Mouse (Mus musculus) forebrain, postnatal 0 days (tissue): ENCODE measurements around the gene Ccdc106. TPM values are rescaled to one million over a fixed set of nuclear protein-coding genes. Genes with fewer than 3 reads are reported as not detected.

Source experiments
- ATAC-seq: fragments of 200-750 bp; cut with Nextera tagmentation; 2 replicates; pipeline ENCODE4 v1.8.0; 2017; ENCODE audit warnings: mild to moderate bottlenecking, moderate library complexity
- DNase-seq: peaks from one replicate; pipeline ENCODE4 v3.0.0-alpha.2; 2015
- H3K27ac ChIP-seq: fragments of 300-500 bp; sonication (generic); 2 replicates; pipeline ENCODE4 v1.5.1; 2014; ENCODE audit warnings: low read depth, mild to moderate bottlenecking, antibody characterized with exemption, low read length, moderate library complexity, mixed read lengths
- H3K27me3 ChIP-seq: fragments of 300-500 bp; sonication (generic); 2 replicates; pipeline ENCODE4 v1.6.1; 2014; ENCODE audit warnings: mild to moderate bottlenecking, low read length, mixed read lengths; ENCODE audit not compliant: insufficient read depth
- H3K36me3 ChIP-seq: fragments of 300-500 bp; sonication (generic); 2 replicates; pipeline ENCODE4 v1.6.1; 2014; ENCODE audit warnings: mild to moderate bottlenecking, moderate library complexity; ENCODE audit not compliant: insufficient read depth
- H3K4me1 ChIP-seq: fragments of 300-500 bp; sonication (generic); 2 replicates; pipeline ENCODE4 v1.6.1; 2014; ENCODE audit warnings: antibody characterized with exemption; ENCODE audit not compliant: insufficient read depth
- H3K4me2 ChIP-seq: fragments of 300-500 bp; sonication (generic); 2 replicates; pipeline ENCODE4 v1.6.1; 2014; ENCODE audit warnings: low read depth, mild to moderate bottlenecking, moderate library complexity
- H3K4me3 ChIP-seq: fragments of 300-500 bp; sonication (generic); 2 replicates; pipeline ENCODE4 v1.5.1; 2014; ENCODE audit warnings: low read depth, low read length, mixed read lengths
- H3K9ac ChIP-seq: fragments of 300-500 bp; sonication (generic); 2 replicates; pipeline ENCODE4 v1.6.1; 2014; ENCODE audit warnings: mild to moderate bottlenecking
- H3K9me3 ChIP-seq: fragments of 300-500 bp; sonication (generic); 2 replicates; pipeline ENCODE4 v1.6.1; 2016; ENCODE audit warnings: low read length
- CTCF ChIP-seq: sonication (generic); IDR thresholded peaks from 2 replicates; pipeline ENCODE4 v1.5.1; 2016; ENCODE audit warnings: antibody characterized with exemption, control low read depth, low read depth
- WGBS: fragments of 180-500 bp; shearing (Covaris S2); extraction: QIAGEN DNeasy Blood & Tissue Kit; methylation state at CpG from one replicate; pipeline ENCODE4 v1.1.7; 2014; 5-methylcytosine and 5-hydroxymethylcytosine counted together
- polyA plus RNA-seq: library from polyadenylated mRNA; unstranded; fragments of >200 nt; fragmentation: Nextera tagmentation; extraction: Ambion mirVana; gene quantifications from 2 replicates; pipeline ENCODE4 v1.2.1, GENCODE M21; 2015
- total RNA-seq: library from RNA; depleted of rRNA; stranded (reverse); fragments of >200 nt; gene quantifications from 2 replicates; pipeline ENCODE4 v1.2.3, GENCODE M21; 2014

Ccdc106 gene
- total and polyA plus RNA-seq, 2 experiments from 2014 or later, result 70.7 to 79.8 TPM

DNA sequence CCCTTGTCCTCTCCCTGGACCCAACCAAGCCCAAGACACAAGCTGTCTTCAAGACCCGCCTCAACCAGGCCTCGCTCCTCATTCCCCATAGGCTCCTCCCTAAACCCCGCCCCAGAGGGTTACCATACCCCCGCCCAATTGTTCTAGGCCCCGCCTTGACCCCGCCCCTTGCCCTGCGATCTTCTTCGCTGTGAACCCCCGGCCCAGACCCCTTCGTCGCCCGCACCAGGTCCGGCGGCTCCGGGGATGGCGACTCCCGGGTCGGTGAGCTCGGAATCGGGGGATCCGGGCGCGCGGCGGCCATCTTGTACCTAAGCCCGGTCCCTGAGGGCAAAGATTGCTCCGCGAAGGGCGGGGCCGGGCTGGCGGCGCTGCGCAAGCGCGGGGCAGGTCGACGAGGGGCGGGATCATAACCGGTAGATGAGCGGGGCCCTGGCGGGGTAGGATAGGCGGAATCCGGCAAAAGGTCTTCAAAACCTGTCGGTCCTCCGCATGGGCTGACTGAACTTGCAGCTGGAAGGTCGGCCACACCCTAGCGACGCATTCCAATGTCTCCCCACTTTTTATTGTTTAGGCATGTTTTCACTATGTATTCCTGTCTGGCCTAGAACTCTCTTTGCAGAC, 17.9 kb downstream of the Ccdc106 start, which contains the start of gene Zfp784:
TSS of gene Zfp784 (minus strand) at position 338 of the 624 bp plus-strand sequence.
- Histone ChIP-seq H3K4me1 (peaks cover 11% of the 10 kb centered on the region; the same call in 1 of the 2 replicates), H3K27me3 (no peaks in the 10 kb centered on the region), H3K9ac (peak within 1 kb of the TSS; percentile 76), H3K4me2 (peak within 1 kb of the TSS; percentile 57), H3K4me3 (peak within 1 kb of the TSS; percentile 67), H3K27ac (peak within 1 kb of the TSS; percentile 96), H3K36me3 (peaks cover 24% of the 10 kb centered on the region), H3K9me3 (no peaks in the 10 kb centered on the region)
- no peak for TF ChIP-seq CTCF
- ATAC-seq (peak; percentile 98), DNase-seq (peak; percentile 93)
- WGBS, result under 1% methylated on average over 48 of the region's 48 CpGs

DNA sequence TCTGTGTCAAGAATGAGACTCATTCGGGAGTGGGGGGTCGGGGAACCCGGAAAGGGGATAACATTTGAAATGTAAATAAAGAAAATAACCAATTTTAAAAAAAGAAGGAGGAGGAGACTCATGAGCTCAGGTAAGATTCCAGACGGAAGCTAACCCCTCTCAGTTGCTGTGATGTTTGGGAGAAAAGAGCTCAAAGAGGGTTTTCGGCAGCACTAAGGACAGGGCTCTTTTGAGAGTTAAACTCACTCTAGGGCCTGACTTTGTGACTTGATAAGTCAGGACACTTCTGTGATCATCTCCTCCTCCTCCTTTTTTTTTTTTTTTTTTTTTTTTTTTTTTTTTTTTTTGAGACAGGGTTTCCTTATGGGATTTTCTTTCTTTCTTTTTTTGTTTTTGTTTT, 18.6 kb downstream of the Ccdc106 start:
- TF ChIP-seq CTCF, result no peak
- DNase-seq (no peak), ATAC-seq (no peak)
- Histone ChIP-seq H3K27ac (no peak overlapping the region), H3K4me1 (peaks cover 11% of the 10 kb centered on the region; the same call in 1 of the 2 replicates), H3K36me3 (peaks cover 17% of the 10 kb centered on the region), H3K4me2 (peak overlapping the region; percentile 57), H3K27me3 (no peaks in the 10 kb centered on the region), H3K4me3 (peak overlapping the region; percentile 67), H3K9me3 (no peaks in the 10 kb centered on the region), H3K9ac (peak overlapping the region; percentile 76)
- 31% methylated on average over 5 of the region's 5 CpGs for WGBS

DNA sequence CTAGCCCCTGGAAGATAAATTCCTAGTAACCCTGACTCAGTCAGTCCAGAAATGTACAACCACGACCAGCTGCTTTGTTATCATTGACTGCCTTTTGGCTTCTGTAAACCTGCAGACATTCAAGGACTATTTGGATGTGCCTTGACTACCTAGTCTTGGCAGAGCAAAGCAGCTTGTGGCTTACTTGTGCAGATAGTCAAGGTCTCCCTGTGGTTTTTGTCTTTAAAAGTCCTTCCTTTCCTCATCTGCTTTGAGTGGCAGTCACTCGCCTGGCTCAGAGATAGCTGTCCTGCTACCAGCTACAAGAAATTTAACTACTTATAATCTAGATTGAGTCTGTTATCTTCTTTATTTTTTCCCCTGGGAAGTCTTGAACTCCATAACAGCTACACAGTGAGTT, 24.6 kb downstream of the Ccdc106 start:
- WGBS, result 86% methylated on average over 2 of the region's 2 CpGs
- no peak overlapping the region for H3K9ac ChIP-seq
- H3K9me3 ChIP-seq, result no peaks in the 10 kb centered on the region
- H3K4me1 ChIP-seq, result no peaks in the 10 kb centered on the region
- no peaks in the 10 kb centered on the region for H3K27me3 ChIP-seq
- TF ChIP-seq CTCF, result no peak
- no peak for ATAC-seq
- H3K27ac ChIP-seq, result no peak overlapping the region
- no peak overlapping the region for H3K4me2 ChIP-seq
- DNase-seq, result no peak
- H3K4me3 ChIP-seq, result no peak overlapping the region
- peaks cover 3% of the 10 kb centered on the region; the same call in 1 of the 2 replicates for H3K36me3 ChIP-seq

DNA sequence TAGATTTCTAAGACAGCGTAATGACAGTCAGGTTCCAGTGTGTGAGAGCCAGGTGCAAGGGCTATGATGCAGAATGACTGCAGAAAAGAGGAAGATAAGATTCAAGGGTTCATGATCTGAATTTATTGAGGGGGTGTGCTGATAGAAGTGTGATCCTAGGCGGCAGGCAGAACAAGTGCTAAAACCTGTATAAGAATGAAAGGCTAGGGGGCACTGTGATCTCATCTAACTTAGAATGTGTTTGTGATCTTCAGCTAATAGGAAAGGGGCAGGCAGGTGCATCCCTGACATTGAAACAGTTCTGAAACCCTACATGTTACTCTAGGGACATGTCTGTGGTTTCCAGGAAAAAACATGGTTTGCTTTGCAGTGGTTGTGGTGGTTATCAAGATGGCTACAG, 25.8 kb downstream of the Ccdc106 start:
- no peak for ATAC-seq
- H3K36me3 ChIP-seq, result peaks cover 3% of the 10 kb centered on the region; the same call in 1 of the 2 replicates
- peaks cover 4% of the 10 kb centered on the region; the same call in 1 of the 2 replicates for H3K4me1 ChIP-seq
- no peak for DNase-seq
- H3K9me3 ChIP-seq, result no peaks in the 10 kb centered on the region
- no peak overlapping the region for H3K4me2 ChIP-seq
- 65% methylated on average over 2 of the region's 2 CpGs for WGBS
- H3K27ac ChIP-seq, result no peak overlapping the region
- H3K27me3 ChIP-seq, result no peaks in the 10 kb centered on the region
- peak; percentile 6; the same call in 1 of the 2 replicates for TF ChIP-seq CTCF
- no peak overlapping the region for H3K4me3 ChIP-seq
- H3K9ac ChIP-seq, result no peak overlapping the region

DNA sequence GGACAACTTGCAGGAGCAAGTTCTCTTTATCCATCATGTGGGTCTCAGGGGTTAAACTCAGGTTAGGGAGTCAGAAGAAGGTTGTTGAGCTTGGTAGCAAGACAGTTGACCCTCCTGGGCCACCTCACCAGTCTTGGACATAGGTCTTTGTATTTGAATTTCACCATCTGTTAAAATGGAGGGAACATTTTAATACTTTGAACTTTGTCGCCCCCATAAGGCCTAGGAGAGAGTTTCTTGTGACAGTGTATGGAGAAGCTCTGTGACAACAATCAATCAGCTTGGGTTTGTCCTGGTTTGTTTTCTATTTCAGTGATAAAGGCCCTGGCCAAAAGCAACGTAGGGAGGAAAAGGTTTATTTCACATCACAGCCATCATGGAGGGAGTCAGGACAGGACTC, 27.0 kb downstream of the Ccdc106 start:
- peak; percentile 41 for TF ChIP-seq CTCF
- Histone ChIP-seq H3K36me3 (no peaks in the 10 kb centered on the region), H3K27ac (no peak overlapping the region), H3K9ac (no peak overlapping the region), H3K4me1 (peaks cover 4% of the 10 kb centered on the region; the same call in 1 of the 2 replicates), H3K4me3 (no peak overlapping the region), H3K27me3 (no peaks in the 10 kb centered on the region), H3K4me2 (no peak overlapping the region), H3K9me3 (no peaks in the 10 kb centered on the region)
- DNase-seq, result peak; percentile 52
- WGBS, result 30% methylated on average over 2 of the region's 2 CpGs
- no peak for ATAC-seq

DNA sequence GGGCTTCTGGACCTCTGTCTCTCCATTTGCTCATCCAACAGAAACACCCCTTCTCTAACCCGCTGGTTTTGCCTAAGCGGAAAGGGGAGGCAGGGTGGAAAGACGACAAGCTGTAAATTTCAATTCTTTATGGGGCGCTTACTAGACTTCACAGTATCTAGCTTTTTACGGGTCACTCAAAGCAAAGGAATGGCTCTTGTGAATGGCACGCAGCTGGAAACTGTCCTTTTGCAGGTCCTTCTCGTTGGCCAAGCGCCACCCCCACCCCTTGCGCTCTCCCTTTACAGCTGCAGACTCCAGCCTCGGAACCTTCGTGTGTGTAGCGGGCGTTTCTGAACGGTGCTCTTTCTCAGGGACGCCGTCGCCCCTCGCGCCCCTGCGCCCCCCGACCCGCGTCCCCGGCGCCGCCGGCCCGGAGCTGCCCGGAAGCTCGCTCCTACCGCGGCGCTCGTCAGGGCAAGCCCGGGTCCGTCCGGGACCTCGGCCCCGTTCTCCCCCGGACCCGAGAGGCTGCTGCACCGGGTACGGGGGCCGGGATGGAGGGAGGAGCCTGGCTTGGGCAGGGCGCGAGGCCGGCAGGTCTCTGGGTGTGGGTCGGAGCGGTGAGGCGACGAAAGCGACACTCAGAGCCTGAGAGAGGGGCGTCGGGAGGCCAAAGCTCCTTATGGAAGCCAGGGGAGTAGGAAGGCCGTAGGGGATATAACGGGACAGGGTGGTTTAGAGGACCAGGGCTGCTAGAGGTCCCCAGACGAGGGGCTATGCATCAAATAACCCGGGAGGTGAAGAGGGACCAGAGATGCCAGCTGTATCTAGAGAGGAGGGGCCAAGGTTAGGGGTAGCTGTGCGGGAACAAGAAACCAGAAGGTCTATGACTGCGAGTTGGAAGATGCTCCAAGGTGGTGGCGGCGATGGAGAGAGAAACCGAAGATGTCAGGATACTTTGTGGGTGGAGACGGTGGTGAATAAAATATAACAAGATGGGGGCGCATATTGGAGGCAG, 31.1 kb downstream of the Ccdc106 start, which contains the start of gene Zfp580:
TSS of gene Zfp580 (plus strand) at position 346 of the 1,000 bp plus-strand sequence.
- WGBS, result under 1% methylated on average over 65 of the region's 65 CpGs
- Histone ChIP-seq H3K36me3 (no peaks in the 10 kb centered on the region), H3K9me3 (no peaks in the 10 kb centered on the region), H3K27me3 (peaks cover 8% of the 10 kb centered on the region), H3K9ac (peak within 1 kb of the TSS; percentile 87), H3K4me1 (peaks cover 29% of the 10 kb centered on the region), H3K4me3 (peak within 1 kb of the TSS; percentile 87), H3K4me2 (peak within 1 kb of the TSS; percentile 86), H3K27ac (peak within 1 kb of the TSS; percentile 92)
- TF ChIP-seq CTCF, result no peak
- DNase-seq (peak; percentile 89), ATAC-seq (peak; percentile 87)

DNA sequence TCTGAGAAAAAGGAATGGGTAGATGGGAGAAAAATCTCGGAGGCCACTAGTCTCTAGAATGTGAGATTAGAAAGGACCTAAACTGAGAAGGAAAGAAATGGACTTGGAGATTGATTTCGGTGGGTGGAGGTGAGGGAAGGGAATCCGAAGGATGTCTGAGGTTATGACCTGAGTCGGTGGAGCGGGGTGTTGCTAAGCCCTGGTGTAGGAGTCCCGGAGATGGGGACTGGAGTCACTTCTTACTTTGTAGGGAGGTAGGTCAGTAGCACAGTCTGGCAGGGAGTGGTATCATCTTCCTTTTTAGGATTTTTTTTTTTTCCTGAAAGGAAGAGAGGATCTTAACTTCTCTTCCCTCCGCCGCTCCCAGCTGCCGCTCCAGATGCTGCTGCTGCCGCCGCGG, 32.1 kb downstream of the Ccdc106 start:
- Histone ChIP-seq H3K4me1 (peaks cover 31% of the 10 kb centered on the region), H3K4me3 (peak overlapping the region; percentile 87), H3K4me2 (peak overlapping the region; percentile 86), H3K36me3 (no peaks in the 10 kb centered on the region), H3K27me3 (peaks cover 8% of the 10 kb centered on the region), H3K27ac (no peak overlapping the region; the same call in 1 of the 2 replicates), H3K9ac (peak overlapping the region; percentile 87), H3K9me3 (no peaks in the 10 kb centered on the region)
- 4% methylated on average over 12 of the region's 12 CpGs for WGBS
- TF ChIP-seq CTCF, result no peak
- no peak for DNase-seq
- no peak for ATAC-seq
